Mouse (Mus musculus): Measurements from ENCODE around the gene Hsdl1. TPM values are rescaled to one million over a fixed set of nuclear protein-coding genes. Genes with fewer than 3 reads are reported as not detected.
A peak's percentile ranks its signal among the peaks of the same experiment; 100 is the strongest.

Hsdl1 gene
- polyA plus RNA-seq, 1 experiment from 2014 or later, result 16.6 TPM

GRCm38 (mm10) chr8:119530937-119531336, 44.0 kb downstream of the Hsdl1 start:
- Histone ChIP-seq H3K9ac (ENCODE audit: low read depth, low read length) (no peak overlapping the region), H3K27ac (ENCODE audit: low read length) (no peak overlapping the region), H3K4me1 (ENCODE audit: control insufficient read depth, low read depth, low read length) (no peaks in the 10 kb centered on the region), H3K4me3 (ENCODE audit: low read depth, low read length) (no peak overlapping the region), H3K36me3 (ENCODE audit: control insufficient read depth, insufficient read depth) (peaks cover 51% of the 10 kb centered on the region), H3K27me3 (ENCODE audit: control insufficient read depth, insufficient read depth, low read depth, low read length) (no peaks in the 10 kb centered on the region), H3K4me2 (ENCODE audit: low read depth, low read length) (no peak overlapping the region), H3K9me3 (replicated peaks; ENCODE audit: control insufficient read depth, low read length) (no peaks in the 10 kb centered on the region)
- 74% methylated on average over 6 of the region's 6 CpGs for WGBS (ENCODE audit: insufficient replicate concordance)
- ATAC-seq (ENCODE audit: low read depth), result no peak

GRCm38 (mm10) chr8:119528762-119529161, 46.2 kb downstream of the Hsdl1 start:
- H3K9me3 ChIP-seq (replicated peaks; ENCODE audit: control insufficient read depth, low read length), result no peaks in the 10 kb centered on the region
- H3K27me3 ChIP-seq (ENCODE audit: control insufficient read depth, insufficient read depth, low read depth, low read length), result no peaks in the 10 kb centered on the region
- H3K4me2 ChIP-seq (ENCODE audit: low read depth, low read length), result no peak overlapping the region
- H3K4me1 ChIP-seq (ENCODE audit: control insufficient read depth, low read depth, low read length), result no peaks in the 10 kb centered on the region
- WGBS (ENCODE audit: insufficient replicate concordance), result 83% methylated on average over 7 of the region's 7 CpGs
- peaks cover 54% of the 10 kb centered on the region for H3K36me3 ChIP-seq (ENCODE audit: control insufficient read depth, insufficient read depth)
- H3K4me3 ChIP-seq (ENCODE audit: low read depth, low read length), result no peak overlapping the region
- H3K27ac ChIP-seq (ENCODE audit: low read length), result no peak overlapping the region
- H3K9ac ChIP-seq (ENCODE audit: low read depth, low read length), result no peak overlapping the region
- no peak for ATAC-seq (ENCODE audit: low read depth)

- Histone ChIP-seq H3K4me2 (ENCODE audit: low read depth, low read length) (no peak overlapping the region), H3K9me3 (replicated peaks; ENCODE audit: control insufficient read depth, low read length) (no peaks in the 10 kb centered on the region), H3K36me3 (ENCODE audit: control insufficient read depth, insufficient read depth) (peaks cover 65% of the 10 kb centered on the region), H3K9ac (ENCODE audit: low read depth, low read length) (no peak overlapping the region), H3K4me1 (ENCODE audit: control insufficient read depth, low read depth, low read length) (no peaks in the 10 kb centered on the region; the same call in 1 of the 2 replicates), H3K27me3 (ENCODE audit: control insufficient read depth, insufficient read depth, low read depth, low read length) (no peaks in the 10 kb centered on the region), H3K4me3 (ENCODE audit: low read depth, low read length) (no peak overlapping the region), H3K27ac (ENCODE audit: low read length) (no peak overlapping the region)
- ATAC-seq (ENCODE audit: low read depth), result no peak
- WGBS (ENCODE audit: insufficient replicate concordance), result 75% methylated on average over 7 of the region's 7 CpGs
These were observed 54.9 kb downstream of the Hsdl1 start for GRCm38 (mm10) chr8:119520102-119520501.

- no peak for ATAC-seq (ENCODE audit: low read depth)
- Histone ChIP-seq H3K36me3 (ENCODE audit: control insufficient read depth, insufficient read depth) (peaks cover 56% of the 10 kb centered on the region), H3K4me1 (ENCODE audit: control insufficient read depth, low read depth, low read length) (no peaks in the 10 kb centered on the region; the same call in 1 of the 2 replicates), H3K9ac (ENCODE audit: low read depth, low read length) (no peak overlapping the region), H3K4me2 (ENCODE audit: low read depth, low read length) (no peak overlapping the region), H3K4me3 (ENCODE audit: low read depth, low read length) (no peak overlapping the region), H3K27ac (ENCODE audit: low read length) (no peak overlapping the region), H3K27me3 (ENCODE audit: control insufficient read depth, insufficient read depth, low read depth, low read length) (no peaks in the 10 kb centered on the region), H3K9me3 (replicated peaks; ENCODE audit: control insufficient read depth, low read length) (no peaks in the 10 kb centered on the region)
- WGBS (ENCODE audit: insufficient replicate concordance), result 80% methylated on average over 5 of the region's 5 CpGs
These were observed 58.3 kb downstream of the Hsdl1 start for GRCm38 (mm10) chr8:119516674-119517073.

- ATAC-seq (ENCODE audit: low read depth), result no peak
- H3K36me3 ChIP-seq (ENCODE audit: control insufficient read depth, insufficient read depth), result peaks cover 49% of the 10 kb centered on the region
- no peak overlapping the region for H3K4me3 ChIP-seq (ENCODE audit: low read depth, low read length)
- no peaks in the 10 kb centered on the region for H3K27me3 ChIP-seq (ENCODE audit: control insufficient read depth, insufficient read depth, low read depth, low read length)
- H3K27ac ChIP-seq (ENCODE audit: low read length), result no peak overlapping the region
- no peak overlapping the region for H3K9ac ChIP-seq (ENCODE audit: low read depth, low read length)
- H3K9me3 ChIP-seq (replicated peaks; ENCODE audit: control insufficient read depth, low read length), result no peaks in the 10 kb centered on the region
- H3K4me1 ChIP-seq (ENCODE audit: control insufficient read depth, low read depth, low read length), result no peaks in the 10 kb centered on the region; the same call in 1 of the 2 replicates
- no peak overlapping the region for H3K4me2 ChIP-seq (ENCODE audit: low read depth, low read length)
- 82% methylated on average over 3 of the region's 3 CpGs for WGBS (ENCODE audit: insufficient replicate concordance)
These were observed 59.2 kb downstream of the Hsdl1 start for GRCm38 (mm10) chr8:119515767-119516166.

- H3K9ac ChIP-seq (ENCODE audit: low read depth, low read length), result no peak overlapping the region
- no peak overlapping the region for H3K27ac ChIP-seq (ENCODE audit: low read length)
- no peak overlapping the region for H3K4me2 ChIP-seq (ENCODE audit: low read depth, low read length)
- H3K27me3 ChIP-seq (ENCODE audit: control insufficient read depth, insufficient read depth, low read depth, low read length), result no peaks in the 10 kb centered on the region
- no peak overlapping the region for H3K4me3 ChIP-seq (ENCODE audit: low read depth, low read length)
- H3K4me1 ChIP-seq (ENCODE audit: control insufficient read depth, low read depth, low read length), result no peaks in the 10 kb centered on the region; the same call in 1 of the 2 replicates
- no peaks in the 10 kb centered on the region for H3K9me3 ChIP-seq (replicated peaks; ENCODE audit: control insufficient read depth, low read length)
- H3K36me3 ChIP-seq (ENCODE audit: control insufficient read depth, insufficient read depth), result peaks cover 46% of the 10 kb centered on the region
- 36% methylated on average over 3 of the region's 3 CpGs for WGBS (ENCODE audit: insufficient replicate concordance)
- ATAC-seq (ENCODE audit: low read depth), result peak; percentile 80
These were observed 60.0 kb downstream of the Hsdl1 start for GRCm38 (mm10) chr8:119514940-119515339.

- peaks cover 47% of the 10 kb centered on the region for H3K36me3 ChIP-seq (ENCODE audit: control insufficient read depth, insufficient read depth)
- H3K4me2 ChIP-seq (ENCODE audit: low read depth, low read length), result no peak overlapping the region
- no peak overlapping the region for H3K9ac ChIP-seq (ENCODE audit: low read depth, low read length)
- H3K9me3 ChIP-seq (replicated peaks; ENCODE audit: control insufficient read depth, low read length), result no peaks in the 10 kb centered on the region
- H3K4me3 ChIP-seq (ENCODE audit: low read depth, low read length), result no peak overlapping the region
- H3K27me3 ChIP-seq (ENCODE audit: control insufficient read depth, insufficient read depth, low read depth, low read length), result no peaks in the 10 kb centered on the region
- 81% methylated on average over 4 of the region's 4 CpGs for WGBS (ENCODE audit: insufficient replicate concordance)
- no peaks in the 10 kb centered on the region; the same call in 1 of the 2 replicates for H3K4me1 ChIP-seq (ENCODE audit: control insufficient read depth, low read depth, low read length)
- no peak overlapping the region for H3K27ac ChIP-seq (ENCODE audit: low read length)
- no peak for ATAC-seq (ENCODE audit: low read depth)
These were observed 61.6 kb downstream of the Hsdl1 start for GRCm38 (mm10) chr8:119513405-119513804.

Other genes with a start within 250 kb of the Hsdl1 start
- 82.7 and 86.9 TPM in 2 replicates for gene Hsbp1, start 230.7 kb downstream of the Hsdl1 start, polyA plus RNA-seq (2015; fragmentation: Nextera tagmentation; extraction: Ambion mirVana)
- gene Mlycd, start 180.3 kb downstream of the Hsdl1 start, polyA plus RNA-seq (2015; fragmentation: Nextera tagmentation; extraction: Ambion mirVana), result 10.0 and 12.1 TPM in 2 replicates
- gene Osgin1, start 141.1 kb downstream of the Hsdl1 start, polyA plus RNA-seq (2015; fragmentation: Nextera tagmentation; extraction: Ambion mirVana), result 47.3 and 57.9 TPM in 2 replicates
- gene Necab2, start 128.5 kb downstream of the Hsdl1 start, polyA plus RNA-seq (2015; fragmentation: Nextera tagmentation; extraction: Ambion mirVana), result 0.04 TPM in 1 of 2 replicates, not detected in the other
- not detected in 2 replicates for gene Slc38a8, start 73.5 kb downstream of the Hsdl1 start, polyA plus RNA-seq (2015; fragmentation: Nextera tagmentation; extraction: Ambion mirVana)
- gene Mbtps1, start 16.4 kb downstream of the Hsdl1 start, polyA plus RNA-seq (2015; fragmentation: Nextera tagmentation; extraction: Ambion mirVana), result 27.6 and 29.6 TPM in 2 replicates
- gene Dnaaf1, start 52 bp upstream of the Hsdl1 start, polyA plus RNA-seq (2015; fragmentation: Nextera tagmentation; extraction: Ambion mirVana), result 0.06 and 0.08 TPM in 2 replicates
- 5.3 and 5.5 TPM in 2 replicates for gene Taf1c, start 30.0 kb upstream of the Hsdl1 start, polyA plus RNA-seq (2015; fragmentation: Nextera tagmentation; extraction: Ambion mirVana)
- gene Adad2, start 37.6 kb upstream of the Hsdl1 start, polyA plus RNA-seq (2015; fragmentation: Nextera tagmentation; extraction: Ambion mirVana), result not detected in 2 replicates
- gene Kcng4, start 60.5 kb upstream of the Hsdl1 start, polyA plus RNA-seq (2015; fragmentation: Nextera tagmentation; extraction: Ambion mirVana), result not detected in 2 replicates
- 2.3 and 2.7 TPM in 2 replicates for gene Wfdc1, start 91.2 kb upstream of the Hsdl1 start, polyA plus RNA-seq (2015; fragmentation: Nextera tagmentation; extraction: Ambion mirVana)
- 0.19 and 0.27 TPM in 2 replicates for gene Atp2c2, start 124.8 kb upstream of the Hsdl1 start, polyA plus RNA-seq (2015; fragmentation: Nextera tagmentation; extraction: Ambion mirVana)
- gene Tldc1, start 203.2 kb upstream of the Hsdl1 start, polyA plus RNA-seq (2015; fragmentation: Nextera tagmentation; extraction: Ambion mirVana), result 4.1 and 4.7 TPM in 2 replicates